Mouse (Mus musculus): Measurements from ENCODE around the gene Ffar1.
A peak's percentile ranks its signal among the peaks of the same experiment; 100 is the strongest.
"Not testable (repeated sequence)": the region's sequence is repeated elsewhere in the genome, so short reads cannot be mapped to it uniquely, and the experiment has no call there.

The Ffar1 gene

GRCm38 (mm10) chr7:30847386-30847785 is 14.0 kb downstream of the Ffar1 start:
- no peak for DNase-seq

GRCm38 (mm10) chr7:30846505-30847053 is 14.8 kb downstream of the Ffar1 start:
- DNase-seq, result no peak

- peak; percentile 10 for DNase-seq
These were observed 16.6 kb downstream of the Ffar1 start for GRCm38 (mm10) chr7:30844676-30845297.

- no peak for DNase-seq
These were observed 19.3 kb downstream of the Ffar1 start for GRCm38 (mm10) chr7:30842092-30842491.

- DNase-seq, result no peak
These were observed 20.0 kb downstream of the Ffar1 start for GRCm38 (mm10) chr7:30841379-30841778.

GRCm38 (mm10) chr7:30840306-30840705 is 21.1 kb downstream of the Ffar1 start:
- no peak for DNase-seq

GRCm38 (mm10) chr7:30837277-30837676 is 24.1 kb downstream of the Ffar1 start:
- no peak for DNase-seq

- DNase-seq, result not testable (repeated sequence)
These were observed 28.7 kb downstream of the Ffar1 start for GRCm38 (mm10) chr7:30832684-30833083.

- DNase-seq, result no peak
These were observed 29.1 kb downstream of the Ffar1 start for GRCm38 (mm10) chr7:30832261-30832660.

GRCm38 (mm10) chr7:30829428-30829827 is 31.9 kb downstream of the Ffar1 start:
- DNase-seq, result no peak

GRCm38 (mm10) chr7:30828871-30829270 is 32.5 kb downstream of the Ffar1 start:
- not testable (repeated sequence) for DNase-seq

GRCm38 (mm10) chr7:30826660-30827059 is 34.7 kb downstream of the Ffar1 start:
- no peak for DNase-seq

GRCm38 (mm10) chr7:30824306-30824705 is 37.1 kb downstream of the Ffar1 start:
- no peak for DNase-seq

GRCm38 (mm10) chr7:30823675-30824074 is 37.7 kb downstream of the Ffar1 start, which contains the start of gene Ffar2:
Ffar2 (minus strand) TSS chr7:30823775.
- DNase-seq, result no peak

GRCm38 (mm10) chr7:30821532-30821931 is 39.8 kb downstream of the Ffar1 start:
- DNase-seq, result no peak

- DNase-seq, result no peak
These were observed 40.4 kb downstream of the Ffar1 start for GRCm38 (mm10) chr7:30820854-30821445.

GRCm38 (mm10) chr7:30820131-30820530 is 41.2 kb downstream of the Ffar1 start:
- no peak for DNase-seq

GRCm38 (mm10) chr7:30812291-30812807 is 49.0 kb downstream of the Ffar1 start:
- DNase-seq, result no peak

- DNase-seq, result no peak
These were observed 49.5 kb downstream of the Ffar1 start for GRCm38 (mm10) chr7:30811757-30812290.

- DNase-seq, result no peak
These were observed 51.0 kb downstream of the Ffar1 start for GRCm38 (mm10) chr7:30810319-30810718.
